Mouse (Mus musculus): ENCODE measurements around the gene Vars.

DNA sequence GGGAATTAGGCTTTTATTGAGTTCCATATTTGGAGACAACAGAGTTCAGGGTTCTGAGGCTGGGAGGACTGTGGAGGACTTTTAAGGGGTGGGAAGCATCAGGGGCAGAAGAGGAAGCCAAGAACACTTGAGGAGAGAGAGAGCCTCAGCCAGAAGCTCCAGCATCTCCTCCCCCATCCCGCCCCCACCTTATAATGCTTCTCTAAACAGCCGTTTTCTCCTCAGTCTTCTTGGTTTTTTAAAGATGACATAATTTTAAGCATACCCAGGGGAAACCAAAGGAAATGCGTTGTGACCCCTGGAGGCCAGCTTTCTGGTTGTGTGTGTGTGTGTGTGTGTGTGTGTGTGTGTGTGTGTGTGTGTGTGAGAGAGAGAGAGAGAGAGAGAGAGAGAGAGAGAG, 38.7 kb upstream of the Vars start:
- TF ChIP-seq CTCF (IDR thresholded peaks at IDR 0.05; ENCODE audit: low read depth): no peak
- TF ChIP-seq EP300 (optimal IDR thresholded peaks at IDR 0.05): no peak
